Mouse (Mus musculus) central nervous system, embryonic 11.5 days (tissue): ENCODE results near the gene Rwdd2b. TPM values are rescaled to one million over a fixed set of nuclear protein-coding genes. Genes with fewer than 3 reads are reported as not detected.

Experiments used
- polyA plus RNA-seq: library from polyadenylated mRNA; depleted of rRNA; stranded (reverse); fragments of >200 nt; gene quantifications from 2 replicates; pipeline ENCODE4 v1.2.3, GENCODE M21; 2012; rRNA removed

Rwdd2b gene
- 8.0 and 9.5 TPM in 2 replicates for polyA plus RNA-seq

GRCm38 (mm10) chr16:87440184-87440686 lies at the start of gene Rwdd2b:
Gene Rwdd2b (minus strand): TSS chr16:87440573.

GRCm38 (mm10) chr16:87454419-87455179 lies 14.2 kb upstream of the Rwdd2b start, which contains the start of gene Usp16:
Gene Usp16 (plus strand): TSS chr16:87454703.

GRCm38 (mm10) chr16:87432033-87432814 lies 8.1 kb downstream of the Rwdd2b start, which contains the start of gene Ltn1:
Gene Ltn1 (minus strand): TSS chr16:87432612.

Other genes with a start within 250 kb of the Rwdd2b start
- 17.0 and 21.6 TPM in 2 replicates for gene N6amt1, start 86.4 kb downstream of the Rwdd2b start, polyA plus RNA-seq
- 13.7 and 18.7 TPM in 2 replicates for gene Ltn1, start 8.0 kb downstream of the Rwdd2b start, polyA plus RNA-seq
- gene Usp16, start 14.1 kb upstream of the Rwdd2b start, polyA plus RNA-seq: 38.8 and 60.1 TPM in 2 replicates
- 328 and 344 TPM in 2 replicates for gene Cct8, start 55.3 kb upstream of the Rwdd2b start, polyA plus RNA-seq
- 0.10 and 0.36 TPM in 2 replicates for gene Map3k7cl, start 112.8 kb upstream of the Rwdd2b start, polyA plus RNA-seq